Mouse (Mus musculus) kidney, postnatal 0 days (tissue): ENCODE results near the gene Zc3h12a. TPM values are rescaled to one million over a fixed set of nuclear protein-coding genes. Genes with fewer than 3 reads are reported as not detected.

Experiments
- ATAC-seq: fragments of 200-750 bp; cut with Nextera tagmentation; replicated peaks from 2 replicates; pipeline ENCODE4 v1.8.0; 2017; ENCODE audit warnings: low read depth, moderate number of reproducible peaks, moderate TSS enrichment, moderate library complexity; ENCODE audit not compliant: low FRiP score
- DNase-seq: peaks from one replicate; pipeline ENCODE4 v3.0.0-alpha.2; 2016; ENCODE audit warnings: low spot score
- H3K27ac ChIP-seq: fragments of 300-500 bp; sonication (generic); 2 replicates; pipeline ENCODE4 v1.5.1; 2014; ENCODE audit warnings: mild to moderate bottlenecking
- H3K27me3 ChIP-seq: fragments of 300-500 bp; sonication (generic); 2 replicates; pipeline ENCODE4 v1.6.1; 2014; ENCODE audit warnings: low read length, mixed read lengths; ENCODE audit not compliant: insufficient read depth
- H3K36me3 ChIP-seq: fragments of 300-500 bp; sonication (generic); 2 replicates; pipeline ENCODE4 v1.6.1; 2014; ENCODE audit warnings: low read length, mixed read lengths; ENCODE audit not compliant: insufficient read depth
- H3K4me1 ChIP-seq: fragments of 300-500 bp; sonication (generic); replicated peaks from 2 replicates; pipeline ENCODE4 v1.6.1; 2014; ENCODE audit warnings: antibody characterized with exemption, low read length, mixed read lengths; ENCODE audit not compliant: insufficient read depth
- H3K4me2 ChIP-seq: fragments of 300-500 bp; sonication (generic); 2 replicates; pipeline ENCODE4 v1.6.1; 2014; ENCODE audit warnings: mild to moderate bottlenecking, low read length, moderate library complexity, mixed read lengths
- H3K4me3 ChIP-seq: fragments of 300-500 bp; sonication (generic); replicated peaks from 2 replicates; pipeline ENCODE4 v1.5.1; 2014; ENCODE audit warnings: low read depth, low read length
- H3K9ac ChIP-seq: fragments of 300-500 bp; sonication (generic); 2 replicates; pipeline ENCODE4 v1.6.1; 2014; ENCODE audit warnings: low read depth, low read length
- H3K9me3 ChIP-seq: fragments of 300-500 bp; sonication (generic); replicated peaks from 2 replicates; pipeline ENCODE4 v1.6.1; 2016; ENCODE audit warnings: low read length, inconsistent platforms, mixed read lengths
- CTCF ChIP-seq: IDR thresholded peaks from 2 replicates; pipeline ENCODE4 v1.5.1; 2016; ENCODE audit warnings: antibody characterized with exemption, low read depth, mild to moderate bottlenecking, moderate library complexity
- WGBS: fragments of 180-500 bp; shearing (Covaris S2); extraction: QIAGEN DNeasy Blood & Tissue Kit; methylation state at CpG from one replicate; pipeline ENCODE4 v1.1.7; 2014; 5-methylcytosine and 5-hydroxymethylcytosine counted together
- polyA plus RNA-seq: library from polyadenylated mRNA; unstranded; fragments of >200 nt; fragmentation: Nextera tagmentation; extraction: Ambion mirVana; gene quantifications from 2 replicates; pipeline ENCODE4 v1.2.1, GENCODE M21; 2015

Gene Zc3h12a
- polyA plus RNA-seq, 1 experiment from 2014 or later, result 0.78 TPM

DNA sequence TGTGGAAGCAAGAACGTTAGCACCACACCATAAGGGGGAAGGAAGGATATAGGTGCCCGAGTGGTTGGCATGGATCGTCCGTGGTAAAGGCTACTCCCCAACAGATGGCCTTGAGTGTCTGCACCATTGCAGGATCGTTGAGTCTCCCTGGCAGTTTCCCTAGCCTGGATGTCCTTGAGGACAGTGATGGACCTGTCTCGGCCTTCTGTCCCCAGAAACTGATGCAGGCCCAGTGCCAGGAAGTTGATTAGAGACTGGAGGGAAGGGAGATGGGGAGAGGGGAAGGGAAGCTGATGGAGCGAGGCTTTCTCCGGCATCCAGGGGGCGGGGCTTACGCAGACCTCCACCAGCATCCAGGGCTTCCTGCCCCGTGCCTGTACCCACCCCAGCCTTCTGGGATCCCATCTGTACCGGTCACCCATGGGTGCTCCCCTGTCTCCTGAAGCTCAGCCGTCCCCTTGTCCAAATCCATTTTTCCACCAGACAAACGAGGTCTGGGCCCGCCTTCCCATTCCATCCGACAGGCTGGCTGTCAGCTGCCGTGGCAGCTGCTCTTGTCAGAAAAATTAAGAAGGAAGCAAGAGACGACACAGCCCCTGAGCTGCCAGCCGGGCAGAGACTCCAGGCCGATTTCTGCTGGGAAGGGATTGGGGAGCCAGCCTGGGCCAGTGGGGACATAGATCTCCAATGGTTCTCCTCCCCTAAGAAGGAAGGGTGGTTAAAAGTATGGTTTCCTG lies 31.1 kb upstream of the Zc3h12a start:
- 65% methylated on average over 20 of the region's 20 CpGs for WGBS
- Histone ChIP-seq H3K36me3 (no peaks in the 10 kb centered on the region), H3K4me1 (no peaks in the 10 kb centered on the region), H3K9ac (no peak overlapping the region), H3K4me2 (no peak overlapping the region), H3K27ac (no peak overlapping the region), H3K4me3 (no peak overlapping the region), H3K9me3 (no peaks in the 10 kb centered on the region), H3K27me3 (no peaks in the 10 kb centered on the region)
- ATAC-seq (no peak), DNase-seq (no peak)
- TF ChIP-seq CTCF, result no peak

DNA sequence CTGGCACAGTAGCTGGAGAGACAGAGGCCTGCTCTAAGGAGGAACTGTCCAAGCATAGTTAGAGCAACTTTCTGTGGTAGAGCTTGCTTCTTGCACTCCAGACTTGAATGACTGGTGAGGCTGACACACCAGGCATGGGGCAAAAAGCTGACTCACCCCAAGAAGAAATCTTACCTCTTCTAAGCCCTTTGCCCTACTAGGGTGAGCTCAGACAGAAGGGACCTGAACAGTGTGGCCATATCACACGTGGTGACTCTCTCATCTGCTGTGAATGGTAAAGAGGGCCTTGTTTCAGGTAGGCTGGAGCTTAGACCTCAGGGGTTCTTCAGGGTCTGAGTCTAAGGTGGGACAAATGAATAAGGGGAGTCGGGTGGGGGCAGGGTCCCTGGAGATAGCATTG lies 30.4 kb upstream of the Zc3h12a start:
- Histone ChIP-seq H3K9ac (no peak overlapping the region), H3K4me2 (no peak overlapping the region), H3K27ac (no peak overlapping the region), H3K27me3 (no peaks in the 10 kb centered on the region), H3K9me3 (no peaks in the 10 kb centered on the region), H3K4me3 (no peak overlapping the region), H3K36me3 (no peaks in the 10 kb centered on the region), H3K4me1 (no peaks in the 10 kb centered on the region)
- DNase-seq (no peak), ATAC-seq (no peak)
- 79% methylated on average over 2 of the region's 2 CpGs for WGBS
- no peak for TF ChIP-seq CTCF

DNA sequence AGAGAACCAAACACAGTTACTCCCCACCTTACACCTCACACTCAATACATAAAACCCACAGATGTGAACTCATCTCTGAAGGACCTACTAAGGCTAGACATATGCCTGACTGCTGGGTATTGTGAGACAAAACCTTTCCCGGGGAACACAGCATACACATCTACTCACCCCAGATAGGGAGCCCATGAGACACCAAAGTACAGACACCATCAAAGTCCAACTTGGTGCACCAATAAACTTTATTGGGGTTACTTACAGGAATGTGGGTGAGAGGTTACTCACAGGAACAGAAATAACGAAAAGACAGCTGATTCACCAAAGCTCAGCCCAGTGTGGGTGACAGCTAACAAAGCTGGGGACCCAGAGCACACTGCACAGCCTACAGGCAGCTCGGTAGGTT lies 29.7 kb upstream of the Zc3h12a start:
- Histone ChIP-seq H3K9me3 (no peaks in the 10 kb centered on the region), H3K27ac (no peak overlapping the region), H3K4me3 (no peak overlapping the region), H3K36me3 (no peaks in the 10 kb centered on the region), H3K9ac (no peak overlapping the region), H3K4me1 (no peaks in the 10 kb centered on the region), H3K27me3 (no peaks in the 10 kb centered on the region), H3K4me2 (no peak overlapping the region)
- no peak for DNase-seq
- 82% methylated on average over 3 of the region's 3 CpGs for WGBS
- ATAC-seq, result no peak
- no peak for TF ChIP-seq CTCF

DNA sequence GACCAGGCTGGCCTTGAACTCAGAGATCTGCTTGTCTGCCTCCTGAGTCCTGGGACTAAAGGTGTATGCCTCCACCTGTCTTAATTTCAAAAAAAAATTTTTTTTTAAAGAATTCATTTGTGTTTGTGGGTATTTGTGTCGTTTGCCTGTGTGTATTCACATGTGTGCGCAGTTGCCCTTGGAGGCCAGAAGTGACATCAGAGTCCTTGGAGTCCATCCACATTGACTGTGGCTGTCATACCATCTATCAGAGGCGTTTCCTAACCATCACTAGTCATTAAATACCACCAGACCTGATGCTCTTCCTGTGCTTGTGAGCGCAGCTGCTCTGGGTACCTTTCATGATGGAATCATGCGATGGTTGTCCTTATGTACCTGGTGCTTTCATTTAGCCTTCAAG lies 28.0 kb upstream of the Zc3h12a start:
- no peak for ATAC-seq

DNA sequence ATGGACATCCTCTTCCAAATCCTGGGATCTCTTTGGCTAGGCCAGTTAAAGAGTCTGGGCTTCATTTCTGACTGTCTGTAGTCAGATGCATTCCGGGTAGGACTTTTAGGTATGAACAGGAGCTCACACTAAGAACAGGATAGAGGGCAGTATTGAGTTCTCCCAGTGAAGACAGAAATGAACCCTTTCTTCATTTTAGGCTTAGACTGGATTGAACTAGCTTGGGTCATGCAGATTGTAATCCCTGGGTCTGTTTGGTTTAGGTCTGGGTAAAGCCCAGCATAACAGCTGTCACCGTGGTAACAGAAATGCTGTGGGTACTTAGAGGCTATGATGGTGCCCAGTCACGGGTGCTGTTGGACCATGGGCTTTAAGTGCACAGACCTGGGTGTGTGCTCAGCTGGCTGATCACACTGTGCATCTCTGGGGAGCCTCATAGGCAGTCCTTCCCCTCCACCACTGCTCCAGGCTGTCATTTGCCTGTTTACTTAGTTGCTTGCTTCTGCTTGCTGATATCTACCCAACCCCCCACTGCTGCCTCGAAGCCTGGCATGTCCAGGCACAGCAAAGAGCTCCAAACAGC lies 26.1 kb upstream of the Zc3h12a start:
- H3K27me3 ChIP-seq, result no peaks in the 10 kb centered on the region
- DNase-seq, result no peak
- no peak for ATAC-seq
- H3K9ac ChIP-seq, result no peak overlapping the region
- 68% methylated on average over 4 of the region's 4 CpGs for WGBS
- H3K36me3 ChIP-seq, result no peaks in the 10 kb centered on the region
- H3K4me3 ChIP-seq, result no peak overlapping the region
- no peaks in the 10 kb centered on the region for H3K9me3 ChIP-seq
- no peak overlapping the region for H3K27ac ChIP-seq
- H3K4me1 ChIP-seq, result no peaks in the 10 kb centered on the region
- H3K4me2 ChIP-seq, result no peak overlapping the region
- no peak for TF ChIP-seq CTCF

More for the DNA sequence above, 28.0 kb upstream of the Zc3h12a start:
- Histone ChIP-seq H3K27ac (no peak overlapping the region), H3K9ac (no peak overlapping the region), H3K4me1 (no peaks in the 10 kb centered on the region), H3K36me3 (no peaks in the 10 kb centered on the region), H3K4me2 (no peak overlapping the region), H3K4me3 (no peak overlapping the region), H3K9me3 (no peaks in the 10 kb centered on the region), H3K27me3 (no peaks in the 10 kb centered on the region)
- 88% methylated on average over 5 of the region's 5 CpGs for WGBS
- no peak for TF ChIP-seq CTCF
- DNase-seq, result no peak

DNA sequence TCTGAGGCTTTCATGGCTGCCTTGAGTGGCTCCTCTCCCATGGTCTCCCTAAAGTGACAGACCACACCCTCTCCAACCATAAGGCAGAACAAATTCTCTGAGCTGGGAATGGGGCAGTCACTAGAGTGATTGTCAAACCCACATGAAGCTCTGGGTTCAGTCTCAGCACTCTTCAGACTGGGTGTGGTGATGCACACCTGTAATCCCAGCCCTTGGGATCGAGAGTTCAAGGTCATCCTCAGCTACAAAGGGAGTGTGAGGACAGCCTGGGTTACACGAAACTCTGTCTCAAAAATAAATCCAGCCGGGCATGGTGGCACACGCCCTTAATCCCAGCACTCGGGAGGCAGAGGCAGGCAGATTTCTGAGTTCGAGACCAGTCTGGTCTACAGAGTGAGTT lies 24.8 kb upstream of the Zc3h12a start:
- Histone ChIP-seq H3K4me2 (no peak overlapping the region), H3K27ac (no peak overlapping the region), H3K27me3 (no peaks in the 10 kb centered on the region), H3K9ac (no peak overlapping the region), H3K36me3 (no peaks in the 10 kb centered on the region), H3K4me1 (no peaks in the 10 kb centered on the region), H3K9me3 (no peaks in the 10 kb centered on the region), H3K4me3 (no peak overlapping the region)
- DNase-seq (no peak), ATAC-seq (no peak)
- WGBS, result 85% methylated on average over 6 of the region's 6 CpGs
- no peak for TF ChIP-seq CTCF
